Mouse (Mus musculus): ENCODE results near the gene Sohlh1. TPM values are rescaled to one million over a fixed set of nuclear protein-coding genes. Genes with fewer than 3 reads are reported as not detected.

Gene Sohlh1
- 0.18 and 0.28 TPM in 2 replicates for polyA plus RNA-seq (2012; rRNA removed)
- polyA plus RNA-seq (2014; fragmentation: Nextera tagmentation; extraction: Ambion mirVana), result 0.14 and 0.46 TPM in 2 replicates

- no peak within 1 kb of the TSS for H3K4me3 ChIP-seq (replicated peaks; ENCODE audit: low read length)
- no peak within 1 kb of the TSS for H3K9ac ChIP-seq (ENCODE audit: low read depth, low read length, severe bottlenecking)
- no peaks in the 10 kb centered on the region for H3K9me3 ChIP-seq (ENCODE audit: control insufficient read depth, low read length)
- H3K27ac ChIP-seq (replicated peaks; ENCODE audit: low read depth, low read length), result no peak within 1 kb of the TSS
- no peaks in the 10 kb centered on the region for H3K27me3 ChIP-seq (ENCODE audit: control insufficient read depth, insufficient read depth, low read length)
- TF ChIP-seq POLR2A (IDR thresholded peaks at IDR 0.05; ENCODE audit: borderline replicate concordance, extremely low read depth, insufficient read depth, insufficient read length), result no peak
- DNase-seq (ENCODE audit: low spot score) (no peak), ATAC-seq (ENCODE audit: low FRiP score, low read depth) (no peak)
- no peak within 1 kb of the TSS for H3K4me2 ChIP-seq (replicated peaks; ENCODE audit: low read depth, low read length, severe bottlenecking)
- WGBS, result 74% methylated on average over 12 of the region's 16 CpGs
- no peaks in the 10 kb centered on the region for H3K36me3 ChIP-seq (ENCODE audit: control insufficient read depth, insufficient read depth, low read length)
- 0 out of 2 replicates have a peak, but pooled peaks cover 11% of the 10 kb centered on the region for H3K4me1 ChIP-seq (ENCODE audit: control insufficient read depth, insufficient read depth, low read length)
Measured at GRCm38 (mm10) chr2:25847226-25847625, at the start of gene Sohlh1. TSS of gene Sohlh1 (minus strand) at chr2:25847248.

GRCm38 (mm10) chr2:25892440-25892839, 45.4 kb upstream of the Sohlh1 start:
- Histone ChIP-seq H3K9ac (ENCODE audit: low read depth, low read length, severe bottlenecking) (no peak overlapping the region), H3K4me1 (ENCODE audit: control insufficient read depth, insufficient read depth, low read length) (no peaks in the 10 kb centered on the region), H3K36me3 (ENCODE audit: control insufficient read depth, insufficient read depth, low read length) (no peaks in the 10 kb centered on the region), H3K9me3 (ENCODE audit: control insufficient read depth, low read length) (no peaks in the 10 kb centered on the region), H3K4me2 (replicated peaks; ENCODE audit: low read depth, low read length, severe bottlenecking) (no peak overlapping the region), H3K4me3 (replicated peaks; ENCODE audit: low read length) (no peak overlapping the region), H3K27ac (replicated peaks; ENCODE audit: low read depth, low read length) (no peak overlapping the region), H3K27me3 (ENCODE audit: control insufficient read depth, insufficient read depth, low read length) (no peaks in the 10 kb centered on the region)
- DNase-seq (ENCODE audit: low spot score) (no peak), ATAC-seq (ENCODE audit: low FRiP score, low read depth) (no peak)
- WGBS, result 76% methylated on average over 7 of the region's 7 CpGs
- no peak for TF ChIP-seq POLR2A (IDR thresholded peaks at IDR 0.05; ENCODE audit: borderline replicate concordance, extremely low read depth, insufficient read depth, insufficient read length)

- no peak overlapping the region for H3K9ac ChIP-seq (ENCODE audit: low read depth, low read length, severe bottlenecking)
- H3K9me3 ChIP-seq (ENCODE audit: control insufficient read depth, low read length), result no peaks in the 10 kb centered on the region
- H3K36me3 ChIP-seq (ENCODE audit: control insufficient read depth, insufficient read depth, low read length), result no peaks in the 10 kb centered on the region
- H3K4me1 ChIP-seq (ENCODE audit: control insufficient read depth, insufficient read depth, low read length), result no peaks in the 10 kb centered on the region
- DNase-seq (ENCODE audit: low spot score) (no peak), ATAC-seq (ENCODE audit: low FRiP score, low read depth) (no peak)
- H3K4me3 ChIP-seq (replicated peaks; ENCODE audit: low read length), result no peak overlapping the region
- WGBS, result 59% methylated on average over 5 of the region's 5 CpGs
- H3K27ac ChIP-seq (replicated peaks; ENCODE audit: low read depth, low read length), result no peak overlapping the region
- TF ChIP-seq POLR2A (IDR thresholded peaks at IDR 0.05; ENCODE audit: borderline replicate concordance, extremely low read depth, insufficient read depth, insufficient read length), result no peak
- H3K4me2 ChIP-seq (replicated peaks; ENCODE audit: low read depth, low read length, severe bottlenecking), result no peak overlapping the region
- H3K27me3 ChIP-seq (ENCODE audit: control insufficient read depth, insufficient read depth, low read length), result no peaks in the 10 kb centered on the region
Measured at GRCm38 (mm10) chr2:25888144-25888543, 41.1 kb upstream of the Sohlh1 start.

- Histone ChIP-seq H3K4me1 (ENCODE audit: control insufficient read depth, insufficient read depth, low read length) (no peaks in the 10 kb centered on the region), H3K9me3 (ENCODE audit: control insufficient read depth, low read length) (no peaks in the 10 kb centered on the region), H3K9ac (ENCODE audit: low read depth, low read length, severe bottlenecking) (no peak overlapping the region), H3K27ac (replicated peaks; ENCODE audit: low read depth, low read length) (no peak overlapping the region), H3K36me3 (ENCODE audit: control insufficient read depth, insufficient read depth, low read length) (no peaks in the 10 kb centered on the region), H3K4me2 (replicated peaks; ENCODE audit: low read depth, low read length, severe bottlenecking) (no peak overlapping the region), H3K4me3 (replicated peaks; ENCODE audit: low read length) (no peak overlapping the region), H3K27me3 (ENCODE audit: control insufficient read depth, insufficient read depth, low read length) (no peaks in the 10 kb centered on the region)
- WGBS, result 59% methylated on average over 8 of the region's 8 CpGs
- no peak for TF ChIP-seq POLR2A (IDR thresholded peaks at IDR 0.05; ENCODE audit: borderline replicate concordance, extremely low read depth, insufficient read depth, insufficient read length)
- DNase-seq (ENCODE audit: low spot score) (no peak), ATAC-seq (ENCODE audit: low FRiP score, low read depth) (no peak)
Measured at GRCm38 (mm10) chr2:25887226-25887625, 40.2 kb upstream of the Sohlh1 start.

- Histone ChIP-seq H3K9me3 (ENCODE audit: control insufficient read depth, low read length) (no peaks in the 10 kb centered on the region), H3K4me3 (replicated peaks; ENCODE audit: low read length) (no peak overlapping the region), H3K4me1 (ENCODE audit: control insufficient read depth, insufficient read depth, low read length) (no peaks in the 10 kb centered on the region), H3K36me3 (ENCODE audit: control insufficient read depth, insufficient read depth, low read length) (no peaks in the 10 kb centered on the region), H3K27ac (replicated peaks; ENCODE audit: low read depth, low read length) (no peak overlapping the region), H3K4me2 (replicated peaks; ENCODE audit: low read depth, low read length, severe bottlenecking) (no peak overlapping the region), H3K9ac (ENCODE audit: low read depth, low read length, severe bottlenecking) (no peak overlapping the region), H3K27me3 (ENCODE audit: control insufficient read depth, insufficient read depth, low read length) (no peaks in the 10 kb centered on the region)
- no peak for TF ChIP-seq POLR2A (IDR thresholded peaks at IDR 0.05; ENCODE audit: borderline replicate concordance, extremely low read depth, insufficient read depth, insufficient read length)
- 81% methylated on average over 3 of the region's 3 CpGs for WGBS
- ATAC-seq (ENCODE audit: low FRiP score, low read depth) (no peak), DNase-seq (ENCODE audit: low spot score) (no peak)
Measured at GRCm38 (mm10) chr2:25884756-25885155, 37.7 kb upstream of the Sohlh1 start.

- Histone ChIP-seq H3K4me3 (replicated peaks; ENCODE audit: low read length) (no peak overlapping the region), H3K27me3 (ENCODE audit: control insufficient read depth, insufficient read depth, low read length) (peaks cover 20% of the 10 kb centered on the region), H3K4me2 (replicated peaks; ENCODE audit: low read depth, low read length, severe bottlenecking) (no peak overlapping the region), H3K9ac (ENCODE audit: low read depth, low read length, severe bottlenecking) (no peak overlapping the region), H3K36me3 (ENCODE audit: control insufficient read depth, insufficient read depth, low read length) (no peaks in the 10 kb centered on the region), H3K9me3 (ENCODE audit: control insufficient read depth, low read length) (no peaks in the 10 kb centered on the region), H3K27ac (replicated peaks; ENCODE audit: low read depth, low read length) (no peak overlapping the region), H3K4me1 (ENCODE audit: control insufficient read depth, insufficient read depth, low read length) (no peaks in the 10 kb centered on the region)
- DNase-seq (ENCODE audit: low spot score), result no peak
- WGBS, result 27% methylated on average over 1 of the region's 1 CpGs
- no peak for ATAC-seq (ENCODE audit: low FRiP score, low read depth)
- TF ChIP-seq POLR2A (IDR thresholded peaks at IDR 0.05; ENCODE audit: borderline replicate concordance, extremely low read depth, insufficient read depth, insufficient read length), result no peak
Measured at GRCm38 (mm10) chr2:25882276-25882675, 35.2 kb upstream of the Sohlh1 start.

All from limb, embryonic 14.5 days (tissue).